Mouse (Mus musculus): Measurements from ENCODE around the gene Ndst2.

Gene Ndst2

GRCm38 (mm10) chr14:20733952-20734774 lies at the start of gene Ndst2:
TSS of gene Ndst2 (minus strand) at chr14:20734562.
- in situ Hi-C loops (cut with MboI, MseI), result no loop called here

DNA sequence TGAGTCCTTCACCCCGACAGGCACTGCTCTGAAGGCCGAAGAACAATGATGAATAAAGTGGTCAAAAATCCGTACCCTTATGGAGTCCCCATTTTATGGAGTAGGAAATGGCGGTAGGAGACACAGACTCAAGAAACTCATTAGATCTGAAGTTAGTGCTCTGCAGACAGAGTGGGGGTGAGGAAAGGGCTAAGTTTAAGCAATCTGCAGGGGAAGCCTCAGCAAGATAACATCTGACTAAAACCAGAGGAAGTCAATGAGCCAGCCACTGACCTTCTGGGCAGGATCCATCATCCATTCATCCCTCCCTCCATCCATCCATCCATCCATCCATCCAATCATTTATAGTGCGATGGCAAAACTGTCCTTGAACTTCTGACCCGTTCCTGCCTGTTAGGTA lies 49.2 kb upstream of the Ndst2 start:
- in situ Hi-C loops (cut with MboI, MseI), result loop anchor here (5.0 kb wide), 2 partner anchors 61 to 69 kb away; no protein-coding TSS in a partner anchor

DNA sequence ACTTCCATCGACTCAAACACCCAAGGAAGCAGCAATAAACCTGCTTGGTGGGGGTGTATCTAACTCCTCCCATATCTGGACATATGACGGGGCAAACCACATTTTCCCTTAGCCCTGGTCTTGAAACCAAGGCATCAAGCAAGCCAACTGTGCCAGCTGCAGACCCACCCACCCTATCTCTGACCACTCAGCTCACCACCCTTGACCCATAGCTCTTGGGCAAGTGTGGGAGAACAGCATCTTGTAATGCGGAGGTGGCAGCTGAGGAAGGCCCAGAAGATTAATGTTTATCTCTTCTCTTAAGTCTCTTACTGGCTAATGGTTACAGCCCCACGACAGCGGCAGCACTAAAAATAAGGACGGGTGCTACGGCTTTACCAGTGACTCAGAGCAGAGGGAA lies 48.5 kb upstream of the Ndst2 start:
- in situ Hi-C loops (cut with MboI, MseI), result loop anchor here (5.0 kb wide), 2 partner anchors 61 to 69 kb away; no protein-coding TSS in a partner anchor

- in situ Hi-C loops (cut with MboI, MseI), result loop anchor here (5.0 kb wide), 2 partner anchors 58 to 72 kb away; no protein-coding TSS in a partner anchor
Observed at GRCm38 (mm10) chr14:20780217-20780616, 45.9 kb upstream of the Ndst2 start.

- in situ Hi-C loops (cut with MboI, MseI), result no loop called here
Observed at GRCm38 (mm10) chr14:20778496-20778895, 44.1 kb upstream of the Ndst2 start.

DNA sequence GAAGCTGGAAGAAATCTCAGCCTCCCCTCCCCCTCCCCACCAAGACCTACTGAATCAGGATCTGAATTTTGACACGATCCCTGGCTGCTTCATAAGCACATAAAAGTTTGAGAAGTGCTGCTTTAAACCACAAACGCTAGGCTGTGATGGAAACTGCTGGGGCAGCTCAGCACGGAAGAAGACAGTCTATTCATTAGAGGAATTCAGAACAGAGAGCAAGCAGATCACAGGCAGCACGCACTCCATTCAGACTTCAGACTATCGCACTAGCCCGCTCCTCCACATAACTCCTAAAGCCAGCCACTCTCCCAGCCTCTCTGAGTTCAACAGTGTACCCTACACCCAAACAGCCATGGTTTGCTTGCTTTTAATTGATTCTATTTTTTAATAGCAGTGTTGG lies 41.3 kb upstream of the Ndst2 start:
- in situ Hi-C loops (cut with MboI, MseI), result no loop called here

DNA sequence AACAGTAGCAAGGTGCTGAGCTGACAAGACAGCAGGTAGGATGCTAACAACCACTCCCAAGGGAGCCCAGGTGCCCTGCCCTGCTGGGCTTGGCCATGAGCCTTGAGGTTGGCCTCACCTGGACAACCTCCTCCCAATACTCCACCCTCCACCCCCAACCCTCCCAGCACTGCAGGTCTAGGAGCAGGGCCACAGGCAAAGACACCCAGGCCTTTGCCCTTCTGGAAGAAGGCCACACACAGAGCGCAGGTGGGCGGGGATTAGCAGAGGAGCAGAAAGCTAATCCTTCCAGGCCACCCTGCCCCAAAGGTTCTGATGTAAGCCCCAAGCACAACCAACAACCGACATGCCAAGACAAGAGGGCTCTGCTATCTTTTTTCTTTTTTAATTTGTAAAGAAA lies 39.0 kb upstream of the Ndst2 start:
- in situ Hi-C loops (cut with MboI, MseI), result no loop called here

DNA sequence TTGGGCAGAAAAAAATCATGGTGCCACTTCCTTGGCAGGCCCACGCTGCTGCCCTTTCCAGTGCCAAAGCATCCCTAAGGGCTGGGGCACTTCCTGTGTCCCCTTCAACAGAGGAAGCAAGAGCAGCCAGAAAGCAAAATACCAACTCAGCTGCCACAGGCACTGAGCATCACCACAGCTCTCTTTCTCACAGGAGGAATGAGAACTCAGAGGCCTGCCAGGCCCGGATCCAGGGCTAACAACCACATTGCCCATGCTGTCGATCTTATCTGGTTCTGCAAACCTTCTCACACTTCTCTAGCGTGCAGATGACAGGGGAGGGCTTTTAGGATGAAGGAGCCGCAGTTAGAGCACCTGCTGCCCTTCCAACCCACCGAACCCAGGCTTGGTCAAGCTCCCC lies 38.4 kb upstream of the Ndst2 start:
- in situ Hi-C loops (cut with MboI, MseI), result no loop called here

DNA sequence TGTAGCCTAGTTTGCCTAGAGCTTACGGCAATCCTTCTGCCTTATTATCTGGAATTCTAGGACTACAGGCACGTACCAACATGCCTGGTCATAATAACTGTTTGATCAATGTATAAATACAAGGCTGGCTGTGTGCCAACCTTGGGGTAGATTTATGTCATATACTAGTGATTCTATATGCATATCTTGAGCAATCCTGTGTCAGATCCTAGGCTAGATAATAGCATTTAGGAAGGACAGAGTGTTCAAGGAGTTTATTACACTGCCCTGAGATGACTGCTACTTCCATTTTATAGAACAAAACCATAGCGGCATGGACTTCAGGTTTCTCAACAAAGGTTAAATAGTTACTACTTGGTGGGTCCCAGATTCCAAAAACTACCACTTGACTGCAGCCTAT lies 37.6 kb upstream of the Ndst2 start:
- in situ Hi-C loops (cut with MboI, MseI), result no loop called here

DNA sequence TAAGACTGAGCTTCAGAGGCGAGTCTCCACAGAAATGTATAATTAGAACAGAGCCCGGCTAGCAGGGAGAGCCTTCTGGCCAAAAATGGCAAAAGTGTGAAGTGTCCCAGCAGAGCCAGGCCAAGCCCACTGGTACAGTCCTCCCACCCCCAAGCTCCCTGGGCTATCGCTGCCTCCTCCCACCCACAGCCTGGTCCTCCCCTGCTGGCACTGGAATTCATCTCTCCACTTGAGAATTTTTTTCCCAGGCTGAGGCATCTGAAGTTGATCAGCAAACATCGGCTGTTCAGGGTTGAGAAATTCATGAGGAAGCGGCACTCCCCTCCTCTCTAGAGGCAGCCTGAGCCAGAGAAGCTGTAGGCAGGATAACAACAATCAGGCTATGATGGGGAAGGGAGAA lies 34.2 kb upstream of the Ndst2 start:
- in situ Hi-C loops (cut with MboI, MseI), result loop anchor here (10.0 kb wide), 2 partner anchors 106 to 546 kb away; no protein-coding TSS in a partner anchor

- in situ Hi-C loops (cut with MboI, MseI), result loop anchor here (10.0 kb wide), 2 partner anchors 107 to 547 kb away; no protein-coding TSS in a partner anchor
Observed at GRCm38 (mm10) chr14:20767936-20768335, 33.6 kb upstream of the Ndst2 start.

DNA sequence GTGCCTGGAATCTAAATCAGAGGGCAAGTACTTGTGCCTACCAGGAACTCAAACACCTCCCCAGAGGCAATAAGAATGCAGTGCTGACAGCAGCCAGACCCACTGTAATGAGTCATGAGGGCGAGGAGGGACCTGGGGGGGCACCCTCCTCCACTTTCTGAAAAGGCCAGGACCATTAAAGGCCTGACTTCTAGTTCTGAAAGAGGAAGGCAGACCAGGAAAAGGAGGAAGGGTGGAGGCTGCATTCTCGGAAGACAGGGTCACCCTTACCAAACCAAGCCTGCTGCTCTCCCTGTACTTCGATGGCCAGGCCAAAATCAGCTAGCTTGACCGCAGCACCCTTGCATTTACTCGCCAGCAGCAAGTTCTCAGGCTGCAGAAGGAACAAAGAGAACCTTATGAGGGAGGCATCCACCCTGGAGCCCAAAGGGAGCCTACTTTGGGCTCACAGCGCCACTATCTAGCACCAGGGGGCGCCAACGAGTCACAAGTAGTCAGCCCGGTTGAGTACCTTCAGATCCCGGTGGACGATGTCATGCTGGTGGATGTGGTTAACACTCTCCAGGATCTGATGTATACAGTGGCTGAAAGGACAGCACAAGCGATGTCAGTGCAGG lies 31.4 kb upstream of the Ndst2 start:
- in situ Hi-C loops (cut with MboI, MseI), result loop anchor here (10.0 kb wide), 2 partner anchors 109 to 549 kb away; no protein-coding TSS in a partner anchor

GRCm38 (mm10) chr14:20764942-20765341 lies 30.6 kb upstream of the Ndst2 start:
- in situ Hi-C loops (cut with MboI, MseI), result loop anchor here (10.0 kb wide), 2 partner anchors 110 to 550 kb away; no protein-coding TSS in a partner anchor

DNA sequence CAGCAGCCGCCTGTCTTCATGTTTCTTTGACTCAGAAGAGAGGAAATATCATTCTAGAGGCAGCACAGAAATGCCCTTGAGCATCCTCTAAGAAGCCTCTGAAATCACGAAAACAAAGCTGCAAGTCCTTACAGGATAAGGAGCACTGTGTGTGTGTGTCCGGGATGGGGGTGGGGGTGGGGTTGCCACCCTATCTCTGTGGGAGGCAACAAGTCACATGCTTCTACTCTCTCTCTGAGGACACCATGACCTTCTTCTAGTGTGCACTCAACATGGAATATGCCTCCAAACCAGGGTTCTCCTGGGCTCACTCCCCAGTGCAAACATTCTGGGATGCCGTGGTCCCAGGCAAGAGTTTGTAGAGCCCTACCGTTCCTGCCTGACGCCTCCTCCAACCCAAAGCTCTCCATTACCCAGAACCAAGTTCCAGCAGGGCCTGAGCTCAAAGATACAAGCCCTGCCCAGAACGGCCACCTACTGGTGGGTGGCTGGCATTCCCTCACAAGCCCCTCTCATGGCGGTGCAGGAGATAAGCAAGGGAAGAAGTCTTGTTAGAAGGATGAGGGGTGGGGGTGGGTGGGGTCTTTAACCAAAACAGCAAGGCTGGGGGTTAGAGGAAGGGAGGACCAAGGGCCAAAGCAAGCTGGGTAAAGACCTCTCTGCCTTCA lies 24.5 kb upstream of the Ndst2 start:
- in situ Hi-C loops (cut with MboI, MseI), result no loop called here

DNA sequence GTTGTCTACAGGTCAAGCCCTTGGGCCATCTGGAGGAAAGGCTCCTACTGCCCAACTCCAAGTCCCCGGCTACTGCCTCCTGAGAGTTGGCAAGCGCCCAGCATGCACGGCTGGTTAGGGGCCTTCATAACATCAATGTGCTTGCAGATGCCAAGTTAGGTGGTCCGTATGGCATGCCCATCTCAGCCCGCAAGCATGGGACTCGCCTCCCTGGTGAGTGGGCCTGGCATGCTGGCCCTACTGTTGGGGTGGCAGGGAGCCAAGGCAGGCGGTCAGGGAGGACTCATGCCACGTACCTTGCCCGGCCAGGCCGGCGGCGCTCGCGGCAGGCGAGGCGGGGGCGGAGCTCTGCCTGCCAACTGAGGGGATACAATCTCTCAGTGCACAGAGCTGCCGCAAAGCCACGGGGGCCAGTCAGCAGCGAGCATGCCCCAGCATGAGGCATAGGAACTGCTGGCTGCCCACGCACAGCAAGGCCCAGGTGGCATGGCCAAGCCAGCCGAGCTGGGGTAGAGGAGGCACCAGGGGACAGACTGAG lies 23.1 kb upstream of the Ndst2 start:
- in situ Hi-C loops (cut with MboI, MseI), result no loop called here

- in situ Hi-C loops (cut with MboI, MseI), result no loop called here
Observed at GRCm38 (mm10) chr14:20753792-20754191, 19.4 kb upstream of the Ndst2 start.

DNA sequence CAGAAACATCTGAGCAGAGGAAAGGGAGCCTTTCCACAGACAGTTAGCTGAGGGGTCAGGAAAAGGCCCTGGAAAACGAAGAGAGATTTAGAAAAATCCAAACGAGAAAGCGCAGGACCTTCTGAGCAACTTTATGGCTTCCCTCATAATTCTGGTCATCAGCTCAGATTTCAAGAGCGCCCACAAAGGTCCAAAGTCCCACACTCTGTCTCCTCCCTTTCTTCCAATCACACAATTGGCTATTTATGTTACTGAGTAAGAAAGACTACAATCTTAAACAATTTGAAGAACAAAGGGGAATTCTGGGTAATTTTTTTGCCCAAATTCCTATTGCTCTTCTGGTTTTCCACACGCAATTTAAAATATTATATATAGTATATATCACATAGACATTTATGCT lies 16.1 kb upstream of the Ndst2 start:
- in situ Hi-C loops (cut with MboI, MseI), result no loop called here

DNA sequence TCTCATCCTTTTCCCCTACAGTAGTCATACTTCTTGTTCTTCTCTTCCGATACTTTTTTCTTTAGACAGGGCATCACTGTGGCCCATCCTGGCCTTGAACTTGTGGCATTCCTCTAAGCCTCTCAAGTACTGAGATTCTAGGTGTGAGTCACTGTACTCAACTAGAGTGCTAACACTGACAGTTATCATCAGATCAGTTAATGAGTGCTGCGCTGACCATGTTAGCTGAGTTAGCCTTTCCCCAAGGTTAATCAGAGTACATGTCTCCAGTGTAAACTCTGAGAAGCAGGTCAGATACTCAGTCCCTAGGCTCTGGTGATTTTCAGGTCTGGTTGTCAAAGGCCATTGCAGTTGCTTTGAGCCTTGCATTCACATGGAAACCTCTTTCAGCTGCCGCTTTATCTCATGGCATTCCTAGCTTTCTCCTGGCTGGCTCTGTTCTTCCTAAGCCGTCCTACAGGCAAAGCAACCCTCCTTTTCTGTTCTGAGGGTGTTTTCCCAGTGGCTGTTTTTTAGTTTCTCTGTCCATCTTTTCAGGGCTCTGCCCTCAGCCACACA lies 15.2 kb upstream of the Ndst2 start:
- in situ Hi-C loops (cut with MboI, MseI), result no loop called here

GRCm38 (mm10) chr14:20748388-20748787 lies 14.0 kb upstream of the Ndst2 start:
- in situ Hi-C loops (cut with MboI, MseI), result no loop called here

- in situ Hi-C loops (cut with MboI, MseI), result no loop called here
Observed at GRCm38 (mm10) chr14:20746935-20747334, 12.6 kb upstream of the Ndst2 start.

DNA sequence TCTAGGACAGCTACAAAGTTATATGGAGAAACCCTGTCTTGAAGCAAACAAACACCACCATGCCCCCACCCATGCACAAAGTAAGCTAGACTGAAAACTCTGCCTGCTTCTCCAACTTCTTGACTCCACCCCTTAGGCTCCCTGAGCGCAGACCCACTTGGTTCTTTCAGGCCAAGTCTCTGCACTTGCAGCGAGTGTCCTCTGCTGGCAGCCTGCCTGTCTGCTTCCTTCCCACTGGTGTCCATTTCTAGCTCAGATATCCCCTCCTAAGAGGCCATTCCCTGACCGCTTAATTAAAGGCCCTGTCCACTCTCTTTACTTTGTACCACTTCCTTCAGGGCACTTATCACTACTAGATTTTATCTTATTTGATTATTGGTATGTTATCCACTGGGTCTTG lies 9.3 kb upstream of the Ndst2 start:
- in situ Hi-C loops (cut with MboI, MseI), result no loop called here

GRCm38 (mm10) chr14:20741301-20741700 lies 6.9 kb upstream of the Ndst2 start:
- in situ Hi-C loops (cut with MboI, MseI), result no loop called here
